Mouse (Mus musculus): ENCODE results near the gene Srsf1.
"Not testable (repeated sequence)": the region's sequence is repeated elsewhere in the genome, so short reads cannot be mapped to it uniquely, and the experiment has no call there.

The Srsf1 gene

GRCm38 (mm10) chr11:88035970-88036369 lies 11.2 kb upstream of the Srsf1 start:
- in situ Hi-C loops (cut with MboI; ENCODE audit: low pct_unique_long_range_greater_than_20kb in 1 of 2, low sequenced_read_pairs in 2 of 2, unreplicated experiment in 1 of 2): no loop called here

- in situ Hi-C loops (cut with MboI; ENCODE audit: low pct_unique_long_range_greater_than_20kb in 1 of 2, low sequenced_read_pairs in 2 of 2, unreplicated experiment in 1 of 2): no loop called here
These were observed 10.4 kb upstream of the Srsf1 start for GRCm38 (mm10) chr11:88036761-88037251.

GRCm38 (mm10) chr11:88037386-88037785 lies 9.8 kb upstream of the Srsf1 start:
- in situ Hi-C loops (cut with MboI; ENCODE audit: low pct_unique_long_range_greater_than_20kb in 1 of 2, low sequenced_read_pairs in 2 of 2, unreplicated experiment in 1 of 2): no loop called here

GRCm38 (mm10) chr11:88039066-88039465 lies 8.1 kb upstream of the Srsf1 start:
- in situ Hi-C loops (cut with MboI; ENCODE audit: low pct_unique_long_range_greater_than_20kb in 1 of 2, low sequenced_read_pairs in 2 of 2, unreplicated experiment in 1 of 2): no loop called here

- in situ Hi-C loops (cut with MboI; ENCODE audit: low pct_unique_long_range_greater_than_20kb in 1 of 2, low sequenced_read_pairs in 2 of 2, unreplicated experiment in 1 of 2): no loop called here
These were observed 2.9 kb upstream of the Srsf1 start for GRCm38 (mm10) chr11:88044314-88044713.

- in situ Hi-C loops (cut with MboI; ENCODE audit: low pct_unique_long_range_greater_than_20kb in 1 of 2, low sequenced_read_pairs in 2 of 2, unreplicated experiment in 1 of 2): not testable (repeated sequence)
These were observed 2.0 kb upstream of the Srsf1 start for GRCm38 (mm10) chr11:88045159-88045558.

- in situ Hi-C loops (cut with MboI; ENCODE audit: low pct_unique_long_range_greater_than_20kb in 1 of 2, low sequenced_read_pairs in 2 of 2, unreplicated experiment in 1 of 2): no loop called here
These were observed 1.3 kb upstream of the Srsf1 start for GRCm38 (mm10) chr11:88045878-88046277.

GRCm38 (mm10) chr11:88046323-88046937 lies 743 bp upstream of the Srsf1 start:
- in situ Hi-C loops (cut with MboI; ENCODE audit: low pct_unique_long_range_greater_than_20kb in 1 of 2, low sequenced_read_pairs in 2 of 2, unreplicated experiment in 1 of 2): no loop called here

GRCm38 (mm10) chr11:88047871-88048531 lies 828 bp downstream of the Srsf1 start:
- in situ Hi-C loops (cut with MboI; ENCODE audit: low pct_unique_long_range_greater_than_20kb in 1 of 2, low sequenced_read_pairs in 2 of 2, unreplicated experiment in 1 of 2): no loop called here

- in situ Hi-C loops (cut with MboI; ENCODE audit: low pct_unique_long_range_greater_than_20kb in 1 of 2, low sequenced_read_pairs in 2 of 2, unreplicated experiment in 1 of 2): no loop called here
These were observed 1.9 kb downstream of the Srsf1 start for GRCm38 (mm10) chr11:88048961-88049670.

- in situ Hi-C loops (cut with MboI; ENCODE audit: low pct_unique_long_range_greater_than_20kb in 1 of 2, low sequenced_read_pairs in 2 of 2, unreplicated experiment in 1 of 2): no loop called here
These were observed 2.6 kb downstream of the Srsf1 start for GRCm38 (mm10) chr11:88049732-88050131.

GRCm38 (mm10) chr11:88052638-88053037 lies 5.5 kb downstream of the Srsf1 start:
- in situ Hi-C loops (cut with MboI; ENCODE audit: low pct_unique_long_range_greater_than_20kb in 1 of 2, low sequenced_read_pairs in 2 of 2, unreplicated experiment in 1 of 2): no loop called here

GRCm38 (mm10) chr11:88053821-88054220 lies 6.6 kb downstream of the Srsf1 start:
- in situ Hi-C loops (cut with MboI; ENCODE audit: low pct_unique_long_range_greater_than_20kb in 1 of 2, low sequenced_read_pairs in 2 of 2, unreplicated experiment in 1 of 2): no loop called here

- in situ Hi-C loops (cut with MboI; ENCODE audit: low pct_unique_long_range_greater_than_20kb in 1 of 2, low sequenced_read_pairs in 2 of 2, unreplicated experiment in 1 of 2): no loop called here
These were observed 7.4 kb downstream of the Srsf1 start for GRCm38 (mm10) chr11:88054589-88054988.

- in situ Hi-C loops (cut with MboI; ENCODE audit: low pct_unique_long_range_greater_than_20kb in 1 of 2, low sequenced_read_pairs in 2 of 2, unreplicated experiment in 1 of 2): loop anchor here (5.0 kb wide), 3 partner anchors 88 to 147 kb away; partner anchors contain the start of gene Mrps23 (in 1 of the 2)
These were observed 8.6 kb downstream of the Srsf1 start for GRCm38 (mm10) chr11:88055777-88056176.

GRCm38 (mm10) chr11:88057788-88058187 lies 10.6 kb downstream of the Srsf1 start:
- in situ Hi-C loops (cut with MboI; ENCODE audit: low pct_unique_long_range_greater_than_20kb in 1 of 2, low sequenced_read_pairs in 2 of 2, unreplicated experiment in 1 of 2): loop anchor here (5.0 kb wide), 3 partner anchors 90 to 145 kb away; partner anchors contain the start of gene Mrps23 (in 1 of the 2)

GRCm38 (mm10) chr11:88059141-88059540 lies 12.0 kb downstream of the Srsf1 start:
- in situ Hi-C loops (cut with MboI; ENCODE audit: low pct_unique_long_range_greater_than_20kb in 1 of 2, low sequenced_read_pairs in 2 of 2, unreplicated experiment in 1 of 2): loop anchor here (5.0 kb wide), 3 partner anchors 92 to 143 kb away; partner anchors contain the start of gene Mrps23 (in 1 of the 2)

- in situ Hi-C loops (cut with MboI; ENCODE audit: low pct_unique_long_range_greater_than_20kb in 1 of 2, low sequenced_read_pairs in 2 of 2, unreplicated experiment in 1 of 2): loop anchor here in 1 of 2 experiments (5.0 kb wide), 1 partner anchor 95 kb away; no protein-coding TSS in a partner anchor
These were observed 14.9 kb downstream of the Srsf1 start for GRCm38 (mm10) chr11:88061892-88062625.
